Mouse (Mus musculus) lung, adult 2 months (tissue): ENCODE results near the gene Cpne2. TPM values are rescaled to one million over a fixed set of nuclear protein-coding genes. Genes with fewer than 3 reads are reported as not detected.

ENCODE experiments used
- DNase-seq: peaks from one replicate; pipeline ENCODE4 v3.0.0; 2022
- H3K4me1 ChIP-seq: fragments of 200-500 bp; 2 replicates; pipeline ENCODE4 v1.6.1; 2011; ENCODE audit warnings: low read length; ENCODE audit not compliant: control insufficient read depth, insufficient read depth
- H3K4me3 ChIP-seq: fragments of 200-500 bp; replicated peaks from 2 replicates; pipeline ENCODE3; 2011; ENCODE audit warnings: low read depth, mild to moderate bottlenecking, control low read depth, low read length; ENCODE audit errors: extremely low read depth
- CTCF ChIP-seq: fragments of 200-500 bp; IDR thresholded peaks from 2 replicates; pipeline ENCODE4 v1.5.1; 2011; ENCODE audit warnings: mild to moderate bottlenecking, low read length, control low read depth; ENCODE audit not compliant: insufficient read depth
- POLR2A ChIP-seq: fragments of 200-500 bp; IDR thresholded peaks from 2 replicates; pipeline ENCODE4 v1.6.1; 2011; ENCODE audit warnings: low read depth, mild to moderate bottlenecking, control low read depth, low read length, borderline replicate concordance; ENCODE audit errors: extremely low read depth
- WGBS: fragments of 180-500 bp; shearing (Covaris S2); methylation state at CpG from one replicate; pipeline ENCODE4 v1.1.7; 2018; 5-methylcytosine and 5-hydroxymethylcytosine counted together
- polyA plus RNA-seq: library from polyadenylated mRNA; depleted of rRNA; stranded (reverse); fragments of >200 nt; gene quantifications from 2 replicates; pipeline ENCODE4 v1.2.3, GENCODE M21; 2012

The Cpne2 gene
- polyA plus RNA-seq, 1 experiment, result 21.2 TPM

DNA sequence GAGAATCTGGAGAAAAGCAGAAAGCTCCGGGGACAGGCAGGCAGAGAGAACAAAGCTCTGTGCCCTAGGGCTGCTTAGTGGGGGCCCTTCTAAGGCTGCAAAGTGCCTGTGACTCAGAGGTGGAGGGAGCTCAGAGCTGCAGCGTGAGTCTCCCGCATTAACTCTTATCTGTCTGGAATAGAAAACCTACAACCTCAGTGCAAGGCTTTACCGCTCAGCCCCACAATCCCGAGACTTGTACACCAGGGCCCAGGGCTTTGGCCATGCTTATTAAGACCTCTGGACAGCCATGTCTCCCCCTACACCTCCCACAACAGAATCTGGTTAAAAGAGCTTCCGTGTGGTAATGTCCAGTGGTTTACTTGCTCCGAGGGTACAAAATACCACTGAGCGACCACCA, 790 bp upstream of the Cpne2 start:
- TF ChIP-seq CTCF, result no peak
- Histone ChIP-seq H3K4me3 (no peak overlapping the region), H3K4me1 (no peaks in the 10 kb centered on the region)
- DNase-seq, result no peak
- 35% methylated on average over 8 of the region's 8 CpGs for WGBS

DNA sequence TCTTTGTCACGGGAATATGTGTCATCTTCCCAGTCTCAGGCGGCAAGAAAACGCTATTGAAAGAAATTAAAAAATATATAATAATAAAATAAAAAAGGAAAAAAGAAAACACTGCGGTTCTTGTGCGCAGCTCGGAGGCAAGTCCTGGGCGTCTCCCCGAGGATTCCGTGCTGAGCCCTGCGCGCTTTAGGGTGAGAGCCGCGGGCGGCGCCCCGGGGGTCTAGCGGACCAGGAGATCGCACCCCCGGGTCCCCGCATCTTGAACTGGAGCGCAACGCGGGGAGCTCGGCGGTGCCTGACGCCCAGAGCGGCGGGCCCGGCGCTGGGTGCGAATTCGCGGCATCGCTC, 291 bp upstream of the Cpne2 start:
- 1% methylated on average over 34 of the region's 34 CpGs for WGBS
- no peaks in the 10 kb centered on the region for H3K4me1 ChIP-seq
- H3K4me3 ChIP-seq, result peak overlapping the region; percentile 43
- no peak for DNase-seq
- TF ChIP-seq POLR2A (0 out of 2 replicates have a peak, but pooled peaks have one; percentile 4), CTCF (no peak)

DNA sequence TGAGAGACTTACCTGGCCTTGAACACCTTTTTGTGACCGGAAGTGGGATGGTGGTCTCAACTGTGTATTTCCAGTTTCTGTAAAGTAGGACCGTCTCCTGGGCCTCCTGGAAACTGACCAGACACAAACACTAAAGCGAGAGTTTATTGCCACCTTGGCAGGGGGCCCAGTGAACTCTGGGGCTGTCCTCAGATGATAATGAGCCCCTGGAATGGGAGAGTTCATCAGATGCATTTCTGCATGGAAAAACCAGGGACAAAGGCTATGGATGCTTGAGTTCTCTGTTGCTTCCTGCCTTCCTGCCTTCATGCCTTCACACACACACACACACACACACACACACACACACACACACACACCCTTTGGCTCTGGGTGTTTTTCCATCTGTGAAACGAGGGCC, 1.8 kb downstream of the Cpne2 start:
- TF ChIP-seq CTCF, result no peak
- TF ChIP-seq POLR2A, result no peak
- no peak overlapping the region for H3K4me3 ChIP-seq
- H3K4me1 ChIP-seq, result no peaks in the 10 kb centered on the region
- WGBS, result 34% methylated on average over 4 of the region's 4 CpGs
- DNase-seq, result no peak

DNA sequence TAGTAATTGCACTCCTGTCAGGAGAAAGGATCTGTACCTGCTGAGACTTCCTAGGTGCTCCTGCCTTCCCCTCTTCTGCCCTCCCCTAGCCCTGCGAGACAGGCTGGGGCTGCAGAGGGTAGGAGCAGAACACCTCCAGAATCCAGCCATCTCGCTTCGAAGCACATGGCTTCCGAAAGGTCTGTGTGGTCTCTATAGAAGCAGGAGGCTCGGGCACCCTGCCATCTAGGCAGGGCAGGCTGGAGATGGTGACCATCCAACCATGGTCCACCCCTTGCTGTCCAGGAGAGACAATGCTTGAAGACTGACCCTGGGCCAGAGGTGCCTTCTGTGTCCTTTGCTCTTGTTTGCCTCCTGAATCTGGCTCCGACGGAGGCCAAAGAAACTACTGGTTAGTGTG, 2.8 kb downstream of the Cpne2 start:
- 88% methylated on average over 7 of the region's 7 CpGs for WGBS
- Histone ChIP-seq H3K4me3 (no peak overlapping the region), H3K4me1 (no peaks in the 10 kb centered on the region)
- TF ChIP-seq CTCF (no peak), POLR2A (no peak)
- DNase-seq, result no peak

DNA sequence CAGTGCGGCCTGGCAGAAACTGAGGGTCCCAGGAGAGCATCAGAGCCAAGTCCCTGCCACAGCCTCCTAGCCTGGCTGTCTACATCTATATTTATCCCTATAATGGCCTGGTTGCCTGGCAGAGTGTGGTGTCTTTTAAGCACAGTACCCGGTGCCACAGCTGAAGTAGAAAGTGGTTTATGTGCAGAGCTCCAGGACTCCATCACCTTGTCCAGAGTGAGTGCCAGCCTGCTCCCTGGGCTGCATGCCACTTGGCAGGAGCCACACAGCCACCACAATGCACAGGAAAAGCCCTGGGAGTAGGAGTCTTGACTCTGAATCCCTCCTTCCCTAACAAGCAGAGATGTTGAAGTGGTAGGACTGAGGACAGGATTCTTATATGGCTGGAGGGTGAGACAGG, 4.7 kb downstream of the Cpne2 start:
- WGBS, result 67% methylated on average over 2 of the region's 2 CpGs
- TF ChIP-seq POLR2A (no peak), CTCF (no peak)
- DNase-seq, result no peak

DNA sequence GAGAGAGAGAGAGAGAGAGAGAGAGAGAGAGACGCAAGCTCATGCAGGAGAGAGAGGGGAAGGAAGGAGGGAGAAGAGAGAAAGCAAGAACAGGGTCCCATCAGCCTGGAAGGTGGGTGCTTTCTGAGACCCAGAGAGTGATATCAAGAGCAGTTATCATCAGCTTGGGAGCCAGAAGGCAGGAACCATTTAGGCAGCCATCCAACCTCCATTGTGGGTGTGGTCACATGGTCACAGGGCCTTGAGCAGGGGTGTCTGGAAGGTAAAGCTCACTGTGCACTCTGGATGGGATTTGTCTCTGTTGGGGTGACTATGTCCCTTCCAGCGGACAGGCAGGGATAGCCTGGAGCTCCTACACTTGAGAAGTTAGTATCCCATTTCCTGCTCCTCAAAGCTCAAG, 7.2 kb downstream of the Cpne2 start:
- no peak overlapping the region for H3K4me3 ChIP-seq
- DNase-seq, result no peak
- no peak for TF ChIP-seq CTCF
- no peak for TF ChIP-seq POLR2A
- 77% methylated on average over 2 of the region's 2 CpGs for WGBS
- no peaks in the 10 kb centered on the region for H3K4me1 ChIP-seq

More for the DNA sequence above, 4.7 kb downstream of the Cpne2 start:
- H3K4me3 ChIP-seq, result no peak overlapping the region
- no peaks in the 10 kb centered on the region for H3K4me1 ChIP-seq

DNA sequence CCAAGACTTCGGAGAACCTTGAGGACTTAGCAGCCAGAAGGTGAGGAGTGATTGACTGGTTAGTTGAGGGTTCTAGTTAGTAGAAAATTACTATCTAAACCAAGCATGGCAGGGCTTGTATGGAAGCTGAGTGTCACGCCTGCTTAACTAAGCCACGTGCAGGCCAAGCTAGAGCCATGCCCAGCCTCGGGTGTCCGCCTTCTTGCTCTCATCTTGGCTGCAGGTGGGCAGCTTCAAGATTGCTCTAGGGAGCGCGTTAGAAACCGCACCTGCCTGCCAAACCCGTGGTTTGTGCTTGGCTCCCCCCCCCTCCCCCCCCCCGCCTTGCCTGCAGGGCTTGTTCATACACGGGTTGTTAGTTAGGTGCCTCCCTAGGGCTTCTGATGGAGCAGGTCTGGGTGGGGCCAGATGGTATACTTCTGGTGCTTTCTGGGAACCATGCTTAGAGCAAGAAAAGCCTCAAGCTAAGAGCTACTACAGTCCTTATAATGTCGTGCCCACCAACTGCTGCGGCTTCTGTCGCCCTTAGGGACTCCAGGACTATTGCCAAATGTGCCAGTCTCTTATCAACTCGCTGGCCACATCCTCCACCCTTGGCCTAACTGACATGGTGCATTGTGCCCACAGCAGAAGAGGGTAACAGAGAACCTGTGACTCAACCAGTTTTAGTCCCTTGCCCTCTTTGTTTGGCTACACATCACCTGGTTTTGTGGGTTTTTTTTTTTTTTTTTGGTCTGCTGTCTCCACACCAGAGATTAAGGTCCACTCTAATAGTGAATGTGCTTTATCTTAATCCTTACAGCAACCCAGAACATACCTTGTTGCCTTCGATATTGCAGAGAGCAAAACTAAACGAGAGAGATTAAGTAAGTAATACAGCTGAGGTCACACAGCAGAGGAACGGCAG, 8.4 kb downstream of the Cpne2 start:
- WGBS, result 60% methylated on average over 18 of the region's 18 CpGs
- no peak for TF ChIP-seq CTCF
- TF ChIP-seq POLR2A, result no peak
- no peak for DNase-seq
- Histone ChIP-seq H3K4me3 (no peak overlapping the region), H3K4me1 (no peaks in the 10 kb centered on the region)

DNA sequence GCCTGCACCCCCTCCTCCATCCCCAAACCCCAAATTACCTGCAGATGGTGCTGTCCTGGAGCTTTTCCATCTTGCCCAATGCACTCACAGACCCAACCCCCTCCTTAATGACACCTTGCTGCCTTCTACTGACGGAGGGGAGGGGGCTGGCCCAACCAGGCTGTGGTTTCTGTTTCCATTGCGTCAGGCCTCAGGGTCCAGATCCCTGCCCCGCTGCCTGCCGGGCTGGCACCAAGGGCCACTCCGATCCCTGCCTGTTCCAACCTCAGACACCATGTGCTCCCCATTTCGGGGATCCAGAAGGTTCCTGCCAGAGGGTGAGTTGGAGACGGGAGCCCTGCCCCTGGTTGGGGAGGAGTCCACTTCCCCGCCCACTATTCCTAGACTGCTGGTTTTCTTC, 11.2 kb downstream of the Cpne2 start:
- no peak for TF ChIP-seq CTCF
- no peaks in the 10 kb centered on the region for H3K4me1 ChIP-seq
- no peak for DNase-seq
- no peak overlapping the region for H3K4me3 ChIP-seq
- 77% methylated on average over 8 of the region's 8 CpGs for WGBS

DNA sequence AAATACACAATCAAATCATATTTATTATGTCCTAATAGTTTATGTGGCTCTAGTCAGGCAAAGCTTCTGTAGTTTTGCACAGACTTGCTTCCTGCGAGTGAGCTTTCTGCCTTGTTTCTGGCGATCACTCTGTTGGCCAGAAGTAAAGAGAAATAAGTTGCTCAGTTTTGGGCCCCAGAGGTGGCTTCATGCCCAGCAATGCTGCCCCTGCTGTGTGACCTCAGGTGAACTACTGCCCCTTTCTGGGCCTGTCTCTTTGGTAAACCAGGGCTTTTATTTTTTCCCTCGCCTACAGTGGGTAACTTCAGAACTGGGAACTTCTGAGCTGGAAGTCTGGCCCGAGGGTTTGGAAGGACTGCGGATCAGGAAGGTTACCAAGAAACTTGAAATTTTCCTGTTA, 16.3 kb downstream of the Cpne2 start:
- no peaks in the 10 kb centered on the region for H3K4me1 ChIP-seq
- DNase-seq, result no peak
- TF ChIP-seq CTCF (no peak), POLR2A (no peak)
- WGBS, result 72% methylated on average over 5 of the region's 5 CpGs
- no peak overlapping the region for H3K4me3 ChIP-seq

DNA sequence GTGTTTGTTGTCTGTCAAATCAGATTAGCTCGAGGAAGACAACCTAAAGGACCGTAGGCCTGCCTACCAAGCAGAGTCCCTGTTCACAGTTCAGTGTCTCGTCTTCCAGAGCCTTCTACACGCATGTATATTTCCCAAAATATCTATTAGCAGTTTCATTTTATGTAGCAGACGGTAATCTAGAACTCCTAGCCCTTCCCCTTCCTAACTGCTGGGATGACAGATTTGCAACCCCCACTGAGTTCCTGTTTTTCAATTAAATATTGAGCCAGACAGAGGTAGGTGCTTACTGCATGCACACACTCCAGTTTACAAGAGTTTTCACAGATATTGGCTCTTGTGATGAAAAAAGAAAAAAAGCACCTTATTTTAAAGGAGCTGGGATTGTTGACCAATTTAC, 16.7 kb downstream of the Cpne2 start:
- H3K4me3 ChIP-seq, result no peak overlapping the region
- 50% methylated on average over 5 of the region's 5 CpGs for WGBS
- H3K4me1 ChIP-seq, result no peaks in the 10 kb centered on the region
- no peak for TF ChIP-seq POLR2A
- DNase-seq, result no peak
